In the genomic region with DNA sequence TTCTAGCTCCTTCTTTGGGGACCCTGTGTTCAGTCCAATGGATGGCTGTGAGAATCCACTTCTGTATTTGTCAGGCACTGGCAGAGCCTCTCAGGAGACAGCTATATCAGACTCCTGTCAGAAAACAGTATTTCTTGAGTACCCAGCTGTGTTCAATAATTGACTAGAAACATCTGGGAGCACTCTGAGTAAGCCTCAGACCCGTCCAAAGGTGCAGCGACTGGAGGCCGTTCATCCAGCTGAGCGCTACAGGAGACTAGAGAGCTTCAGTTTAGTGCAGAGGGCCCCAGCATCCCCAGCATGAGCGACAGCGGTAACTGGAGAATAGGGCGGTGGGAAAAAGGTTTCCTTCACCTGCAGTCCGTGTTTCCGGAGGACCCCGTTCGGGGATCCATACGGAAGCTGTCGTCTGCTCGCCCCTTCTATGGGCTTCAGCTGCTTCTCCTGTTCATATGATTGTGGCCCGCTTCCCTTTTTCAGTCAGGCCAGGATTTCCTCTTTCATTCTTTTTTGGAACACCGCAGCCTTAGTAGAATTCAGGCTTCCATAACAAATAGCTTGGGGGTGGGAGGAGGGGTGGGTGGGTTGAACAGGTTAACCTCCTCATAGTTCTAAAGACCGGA, we compare ENCODE assay signal across 15 mouse cellular contexts. TPM values are rescaled to one million over a fixed set of nuclear protein-coding genes. Genes with fewer than 3 reads are reported as not detected.
A peak's percentile ranks its signal among the peaks of the same experiment; 100 is the strongest.
DNase-seq lines count a peak whose midpoint lies in the region; ATAC-seq lines count a peak whose summit lies in the region.
"Had no signal": no experiment of that assay in that cellular context is flagged by ENCODE, and none has a peak within 500 bp of the region (broad histone marks: within the 10 kb centered on the region; RNA-seq: fewer than 3 reads in every experiment).

No protein-coding gene starts in this region.

- DNase-seq in liver, embryonic 11.5 days (ENCODE audit: low spot score) = no peak
- peak; percentile 38 for DNase-seq in limb, embryonic 10.5 days (ENCODE audit: low spot score)
- peak; percentile 59 for DNase-seq in mesoderm, embryonic 11.5 days (ENCODE audit: low read depth, low spot score)
- DNase-seq in right cerebral cortex, postnatal 10 days (ENCODE audit: low spot score in 2 of 2) = no peak
- no peak for DNase-seq in T-cell, adult 2 months (ENCODE audit: low spot score)
- DNase-seq: cerebellum, postnatal 36 days; layer of hippocampus, adult 9-11 months; lung, postnatal 14 days; right cerebral cortex, postnatal 25 days; thymus, postnatal 4 days had no signal

- peak overlapping the region; percentile 16; the same call in 1 of the 2 replicates for H3K4me2 ChIP-seq in liver, embryonic 11.5 days
- H3K4me2 ChIP-seq in liver, embryonic 12.5 days = no peak overlapping the region
- peak overlapping the region; percentile 30; the same call in 1 of the 2 replicates for H3K4me2 ChIP-seq in embryonic facial prominence, embryonic 12.5 days (replicated peaks)
- H3K4me2 ChIP-seq: hindbrain, embryonic 14.5 days had no signal

- no peak overlapping the region for H3K4me3 ChIP-seq in liver, embryonic 11.5 days (ENCODE audit: low read depth, low read length)
- H3K4me3 ChIP-seq in liver, embryonic 12.5 days = no peak overlapping the region
- H3K4me3 ChIP-seq in embryonic facial prominence, embryonic 12.5 days = no peak overlapping the region
- H3K4me3 ChIP-seq in limb, embryonic 10.5 days = peak overlapping the region; percentile 31

- no peaks in the 10 kb centered on the region for H3K9me3 ChIP-seq in liver, embryonic 11.5 days (ENCODE audit: control insufficient read depth, low read length)
- H3K9me3 ChIP-seq in liver, embryonic 12.5 days (replicated peaks) = no peaks in the 10 kb centered on the region
- no peaks in the 10 kb centered on the region for H3K9me3 ChIP-seq in embryonic facial prominence, embryonic 12.5 days
- no peaks in the 10 kb centered on the region for H3K9me3 ChIP-seq in limb, embryonic 10.5 days (replicated peaks)

- 29% methylated on average over 17 of the region's 17 CpGs for WGBS in liver, embryonic 11.5 days
- 16% methylated on average over 17 of the region's 17 CpGs for WGBS in liver, embryonic 12.5 days (ENCODE audit: insufficient replicate concordance)
- 31% methylated on average over 17 of the region's 17 CpGs for WGBS in embryonic facial prominence, embryonic 12.5 days
- WGBS in limb, embryonic 10.5 days = 33% methylated on average over 17 of the region's 17 CpGs

- no peak for ATAC-seq in liver, embryonic 11.5 days (replicated peaks; ENCODE audit: low FRiP score)
- ATAC-seq in liver, embryonic 12.5 days = no peak
- ATAC-seq in embryonic facial prominence, embryonic 12.5 days (ENCODE audit: insufficient number of reproducible peaks, insufficient read depth, low FRiP score, low TSS enrichment) = 0 out of 2 replicates have a peak, but pooled peaks have one; percentile 52
- ATAC-seq: midbrain, embryonic 16.5 days had no signal

- no peak overlapping the region for H3K9ac ChIP-seq in liver, embryonic 11.5 days (ENCODE audit: low read depth, low read length)
- H3K9ac ChIP-seq in liver, embryonic 12.5 days = no peak overlapping the region
- no peak overlapping the region for H3K9ac ChIP-seq in embryonic facial prominence, embryonic 12.5 days
- H3K9ac ChIP-seq: hindbrain, embryonic 14.5 days had no signal

- no peaks in the 10 kb centered on the region for H3K36me3 ChIP-seq in liver, embryonic 11.5 days (ENCODE audit: control insufficient read depth, insufficient read depth, low read length)
- H3K36me3 ChIP-seq in liver, embryonic 12.5 days = no peaks in the 10 kb centered on the region
- no peaks in the 10 kb centered on the region for H3K36me3 ChIP-seq in embryonic facial prominence, embryonic 12.5 days
- no peaks in the 10 kb centered on the region for H3K36me3 ChIP-seq in limb, embryonic 10.5 days

- H3K27ac ChIP-seq in liver, embryonic 11.5 days (ENCODE audit: low read depth, low read length) = no peak overlapping the region
- H3K27ac ChIP-seq in liver, embryonic 12.5 days = no peak overlapping the region
- no peak overlapping the region for H3K27ac ChIP-seq in embryonic facial prominence, embryonic 12.5 days
- H3K27ac ChIP-seq in limb, embryonic 10.5 days = no peak overlapping the region
- H3K27ac ChIP-seq: hindbrain, embryonic 14.5 days; kidney, postnatal 0 days had no signal

- no peaks in the 10 kb centered on the region for H3K27me3 ChIP-seq in liver, embryonic 11.5 days (replicated peaks; ENCODE audit: control insufficient read depth, insufficient read depth, low read length)
- no peaks in the 10 kb centered on the region; the same call in 1 of the 2 replicates for H3K27me3 ChIP-seq in liver, embryonic 12.5 days (replicated peaks)
- no peaks in the 10 kb centered on the region for H3K27me3 ChIP-seq in embryonic facial prominence, embryonic 12.5 days
- no peaks in the 10 kb centered on the region for H3K27me3 ChIP-seq in limb, embryonic 10.5 days (ENCODE audit: low read depth, poor library complexity, severe bottlenecking)

- H3K4me1 ChIP-seq in liver, embryonic 11.5 days (replicated peaks; ENCODE audit: control insufficient read depth, insufficient read depth, low read length) = no peaks in the 10 kb centered on the region
- H3K4me1 ChIP-seq in liver, embryonic 12.5 days = no peaks in the 10 kb centered on the region
- 0 out of 2 replicates have a peak, but pooled peaks cover 6% of the 10 kb centered on the region for H3K4me1 ChIP-seq in embryonic facial prominence, embryonic 12.5 days
- H3K4me1 ChIP-seq in limb, embryonic 10.5 days = peaks cover 12% of the 10 kb centered on the region

RNA-seq across cellular contexts. Expression of gene Slamf9, which starts 24.2 kb away (rescaled TPM):
- 0.55 and 1.4 TPM in 2 replicates for polyA plus RNA-seq in liver, embryonic 11.5 days (2014; fragmentation: Nextera tagmentation; extraction: Ambion mirVana)
- 1.1 and 1.3 TPM in 2 replicates for polyA plus RNA-seq in liver, embryonic 12.5 days (2016; fragmentation: Nextera tagmentation; extraction: Ambion mirVana)
- 0.41 and 0.51 TPM in 2 replicates for polyA plus RNA-seq in embryonic facial prominence, embryonic 12.5 days (2016; fragmentation: Nextera tagmentation; extraction: Ambion mirVana)
- 0.18 TPM in 1 of 2 replicates, not detected in the other for polyA plus RNA-seq in limb, embryonic 10.5 days (2016; fragmentation: Nextera tagmentation; extraction: Ambion mirVana)

RNA-seq across cellular contexts. Expression of gene Igsf9, which starts 30.6 kb away (rescaled TPM):
- 9.7 and 13.8 TPM in 2 replicates for polyA plus RNA-seq in liver, embryonic 11.5 days (2014; fragmentation: Nextera tagmentation; extraction: Ambion mirVana)
- 3.9 and 4.2 TPM in 2 replicates for polyA plus RNA-seq in liver, embryonic 12.5 days (2016; fragmentation: Nextera tagmentation; extraction: Ambion mirVana)
- 79.5 and 84.3 TPM in 2 replicates for polyA plus RNA-seq in embryonic facial prominence, embryonic 12.5 days (2016; fragmentation: Nextera tagmentation; extraction: Ambion mirVana)
- polyA plus RNA-seq in limb, embryonic 10.5 days (2016; fragmentation: Nextera tagmentation; extraction: Ambion mirVana) = 79.5 and 85.8 TPM in 2 replicates

RNA-seq across cellular contexts. Expression of gene Tagln2, which starts 48.9 kb away (rescaled TPM):
- polyA plus RNA-seq in liver, embryonic 11.5 days (2014; fragmentation: Nextera tagmentation; extraction: Ambion mirVana) = 248 and 257 TPM in 2 replicates
- polyA plus RNA-seq in liver, embryonic 12.5 days (2016; fragmentation: Nextera tagmentation; extraction: Ambion mirVana) = 177 and 178 TPM in 2 replicates
- 80.2 and 80.4 TPM in 2 replicates for polyA plus RNA-seq in embryonic facial prominence, embryonic 12.5 days (2016; fragmentation: Nextera tagmentation; extraction: Ambion mirVana)
- 77.0 and 84.6 TPM in 2 replicates for polyA plus RNA-seq in limb, embryonic 10.5 days (2016; fragmentation: Nextera tagmentation; extraction: Ambion mirVana)

Comparison
In these comparisons a context has a peak if more than half of its experiments do, and no peak if none do; other contexts are left out.
1. DNase-seq: peak in limb, embryonic 10.5 days (single experiment) and mesoderm, embryonic 11.5 days (single experiment); none in liver, embryonic 11.5 days (single experiment), right cerebral cortex, postnatal 10 days (0 of 2) and T-cell, adult 2 months (single experiment).